Mouse (Mus musculus) liver, adult 2 months (tissue): Measurements from ENCODE around the gene Rgs12.

Experiments
- CTCF ChIP-seq: fragments of 200-500 bp; IDR thresholded peaks from 2 replicates; pipeline ENCODE4 v1.5.1; 2011; ENCODE audit warnings: low read depth, low read length, control low read depth
- POLR2A ChIP-seq: fragments of 200-500 bp; IDR thresholded peaks from 2 replicates; pipeline ENCODE4 v1.6.1; 2011; ENCODE audit warnings: low read length, control low read depth; ENCODE audit not compliant: insufficient read depth; ENCODE audit errors: extremely low read depth

DNA sequence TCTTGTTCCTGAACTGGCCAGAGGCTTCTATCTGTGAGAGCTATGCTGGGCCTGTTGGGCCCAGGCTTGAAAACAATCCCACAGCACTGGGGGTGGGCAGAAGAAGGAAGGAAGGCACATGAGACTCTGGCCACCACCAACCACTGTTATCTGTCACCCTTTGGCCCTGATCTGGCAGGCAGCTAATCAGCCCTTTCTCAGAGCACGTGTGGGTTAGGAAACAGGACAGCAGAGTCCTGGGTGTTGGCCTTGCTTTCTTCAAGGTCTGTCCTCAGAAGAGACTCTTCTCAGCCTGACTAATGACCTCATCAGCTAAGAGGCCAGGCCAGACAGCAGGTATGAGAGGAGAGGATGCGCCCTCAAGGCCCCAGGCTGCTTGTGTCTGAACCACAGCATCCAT is 38.2 kb downstream of the Rgs12 start:
- TF ChIP-seq CTCF (no peak), POLR2A (no peak)
